Mouse (Mus musculus): ENCODE measurements at regions not wholly inside any gene's neighbourhood (a gene's known extent, or its start where the extent isn't known, plus 50 kb on each side); places are given as distances from the start of the nearest gene placed in this dataset.

GRCm38 (mm10) chr3:137768627-137769026, 95.7 kb upstream of the H2afz start:
- no peak for TF ChIP-seq POLR2A (IDR thresholded peaks at IDR 0.05; ENCODE audit: low read depth, low read length)
- no peak for TF ChIP-seq CTCF (conservative IDR thresholded peaks at IDR 0.05; ENCODE audit: insufficient read depth, insufficient read length, low read depth, low read length)
